Mouse (Mus musculus) bone marrow macrophage, adult 2 months (primary cell): Measurements from ENCODE around the gene Gpx6.

Experiments used
- CTCF ChIP-seq: IDR thresholded peaks from 2 replicates; pipeline ENCODE4 v1.5.1; 2012; ENCODE audit warnings: low read depth, mild to moderate bottlenecking, low read length, moderate library complexity
- POLR2A ChIP-seq: IDR thresholded peaks from 2 replicates; pipeline ENCODE4 v1.6.1; 2012; ENCODE audit warnings: mild to moderate bottlenecking, low read depth, low read length, borderline replicate concordance

- no peak for TF ChIP-seq CTCF
- no peak for TF ChIP-seq POLR2A
These were observed 36.7 kb upstream of the Gpx6 start for GRCm38 (mm10) chr13:21275021-21275814.
